Mouse (Mus musculus): ENCODE measurements at regions not wholly inside any gene's neighbourhood (a gene's known extent, or its start where the extent isn't known, plus 50 kb on each side); places are given as distances from the start of the nearest gene placed in this dataset.

GRCm38 (mm10) chr3:104586342-104587175, 51.9 kb upstream of the Slc16a1 start:
- Histone ChIP-seq H3K27me3 (ENCODE audit: control insufficient read depth, insufficient read depth, low read length) (no peaks in the 10 kb centered on the region), H3K27ac (ENCODE audit: low read length) (peak overlapping the region; percentile 14), H3K9ac (ENCODE audit: low read length) (no peak overlapping the region), H3K36me3 (ENCODE audit: control insufficient read depth, insufficient read depth, low read length) (no peaks in the 10 kb centered on the region), H3K4me1 (ENCODE audit: control insufficient read depth, insufficient read depth, low read length) (no peaks in the 10 kb centered on the region), H3K9me3 (replicated peaks; ENCODE audit: control insufficient read depth, low read length) (no peaks in the 10 kb centered on the region), H3K4me2 (ENCODE audit: low read depth, low read length) (no peak overlapping the region), H3K4me3 (replicated peaks; ENCODE audit: low read length) (no peak overlapping the region)
- ATAC-seq (ENCODE audit: insufficient read depth, low FRiP score) = peak; percentile 40; the same call in 1 of the 2 replicates
- 66% methylated on average over 6 of the region's 6 CpGs for WGBS

GRCm38 (mm10) chr3:104585303-104585702, 53.2 kb upstream of the Slc16a1 start:
- no peaks in the 10 kb centered on the region for H3K4me1 ChIP-seq (ENCODE audit: control insufficient read depth, insufficient read depth, low read length)
- no peaks in the 10 kb centered on the region for H3K36me3 ChIP-seq (ENCODE audit: control insufficient read depth, insufficient read depth, low read length)
- 37% methylated on average over 6 of the region's 6 CpGs for WGBS
- H3K4me2 ChIP-seq (ENCODE audit: low read depth, low read length) = no peak overlapping the region
- no peaks in the 10 kb centered on the region for H3K9me3 ChIP-seq (replicated peaks; ENCODE audit: control insufficient read depth, low read length)
- H3K27me3 ChIP-seq (ENCODE audit: control insufficient read depth, insufficient read depth, low read length) = no peaks in the 10 kb centered on the region
- no peak overlapping the region for H3K27ac ChIP-seq (ENCODE audit: low read length)
- ATAC-seq (ENCODE audit: insufficient read depth, low FRiP score) = no peak
- no peak overlapping the region for H3K4me3 ChIP-seq (replicated peaks; ENCODE audit: low read length)
- H3K9ac ChIP-seq (ENCODE audit: low read length) = no peak overlapping the region

GRCm38 (mm10) chr3:104583236-104583635, 55.2 kb upstream of the Slc16a1 start:
- 39% methylated on average over 7 of the region's 7 CpGs for WGBS
- no peaks in the 10 kb centered on the region for H3K36me3 ChIP-seq (ENCODE audit: control insufficient read depth, insufficient read depth, low read length)
- no peak overlapping the region for H3K4me3 ChIP-seq (replicated peaks; ENCODE audit: low read length)
- no peak overlapping the region for H3K9ac ChIP-seq (ENCODE audit: low read length)
- H3K9me3 ChIP-seq (replicated peaks; ENCODE audit: control insufficient read depth, low read length) = no peaks in the 10 kb centered on the region
- no peaks in the 10 kb centered on the region for H3K4me1 ChIP-seq (ENCODE audit: control insufficient read depth, insufficient read depth, low read length)
- no peak overlapping the region for H3K4me2 ChIP-seq (ENCODE audit: low read depth, low read length)
- H3K27me3 ChIP-seq (ENCODE audit: control insufficient read depth, insufficient read depth, low read length) = no peaks in the 10 kb centered on the region
- ATAC-seq (ENCODE audit: insufficient read depth, low FRiP score) = no peak
- H3K27ac ChIP-seq (ENCODE audit: low read length) = no peak overlapping the region

- no peak for ATAC-seq (ENCODE audit: insufficient read depth, low FRiP score)
- 90% methylated on average over 10 of the region's 10 CpGs for WGBS
- Histone ChIP-seq H3K27ac (ENCODE audit: low read length) (no peak overlapping the region), H3K4me2 (ENCODE audit: low read depth, low read length) (no peak overlapping the region), H3K9me3 (replicated peaks; ENCODE audit: control insufficient read depth, low read length) (no peaks in the 10 kb centered on the region), H3K27me3 (ENCODE audit: control insufficient read depth, insufficient read depth, low read length) (no peaks in the 10 kb centered on the region), H3K4me3 (replicated peaks; ENCODE audit: low read length) (no peak overlapping the region), H3K4me1 (ENCODE audit: control insufficient read depth, insufficient read depth, low read length) (no peaks in the 10 kb centered on the region), H3K9ac (ENCODE audit: low read length) (no peak overlapping the region), H3K36me3 (ENCODE audit: control insufficient read depth, insufficient read depth, low read length) (no peaks in the 10 kb centered on the region)
These were observed 55.9 kb upstream of the Slc16a1 start for GRCm38 (mm10) chr3:104582521-104582920.

GRCm38 (mm10) chr3:104579186-104579585, 59.3 kb upstream of the Slc16a1 start:
- WGBS = 54% methylated on average over 4 of the region's 4 CpGs

GRCm38 (mm10) chr3:104578374-104578773, 60.1 kb upstream of the Slc16a1 start:
- no peak overlapping the region for H3K4me2 ChIP-seq (ENCODE audit: low read depth, low read length)
- 22% methylated on average over 3 of the region's 3 CpGs for WGBS
- H3K4me3 ChIP-seq (replicated peaks; ENCODE audit: low read length) = no peak overlapping the region
- no peak for ATAC-seq (ENCODE audit: insufficient read depth, low FRiP score)
- no peak overlapping the region for H3K27ac ChIP-seq (ENCODE audit: low read length)
- H3K9me3 ChIP-seq (replicated peaks; ENCODE audit: control insufficient read depth, low read length) = no peaks in the 10 kb centered on the region
- no peak overlapping the region for H3K9ac ChIP-seq (ENCODE audit: low read length)
- H3K4me1 ChIP-seq (ENCODE audit: control insufficient read depth, insufficient read depth, low read length) = no peaks in the 10 kb centered on the region
- H3K27me3 ChIP-seq (ENCODE audit: control insufficient read depth, insufficient read depth, low read length) = no peaks in the 10 kb centered on the region
- no peaks in the 10 kb centered on the region for H3K36me3 ChIP-seq (ENCODE audit: control insufficient read depth, insufficient read depth, low read length)

More at GRCm38 (mm10) chr3:104579186-104579585, 59.3 kb upstream of the Slc16a1 start:
- Histone ChIP-seq H3K36me3 (ENCODE audit: control insufficient read depth, insufficient read depth, low read length) (no peaks in the 10 kb centered on the region), H3K9ac (ENCODE audit: low read length) (no peak overlapping the region), H3K27me3 (ENCODE audit: control insufficient read depth, insufficient read depth, low read length) (no peaks in the 10 kb centered on the region), H3K27ac (ENCODE audit: low read length) (no peak overlapping the region), H3K4me1 (ENCODE audit: control insufficient read depth, insufficient read depth, low read length) (no peaks in the 10 kb centered on the region), H3K9me3 (replicated peaks; ENCODE audit: control insufficient read depth, low read length) (no peaks in the 10 kb centered on the region), H3K4me3 (replicated peaks; ENCODE audit: low read length) (no peak overlapping the region), H3K4me2 (ENCODE audit: low read depth, low read length) (no peak overlapping the region)
- ATAC-seq (ENCODE audit: insufficient read depth, low FRiP score) = no peak

- H3K9me3 ChIP-seq (replicated peaks; ENCODE audit: control insufficient read depth, low read length) = no peaks in the 10 kb centered on the region
- no peaks in the 10 kb centered on the region for H3K36me3 ChIP-seq (ENCODE audit: control insufficient read depth, insufficient read depth, low read length)
- H3K4me1 ChIP-seq (ENCODE audit: control insufficient read depth, insufficient read depth, low read length) = no peaks in the 10 kb centered on the region
- H3K4me3 ChIP-seq (replicated peaks; ENCODE audit: low read length) = no peak overlapping the region
- ATAC-seq (ENCODE audit: insufficient read depth, low FRiP score) = no peak
- no peak overlapping the region for H3K9ac ChIP-seq (ENCODE audit: low read length)
- 52% methylated on average over 5 of the region's 5 CpGs for WGBS
- no peak overlapping the region for H3K4me2 ChIP-seq (ENCODE audit: low read depth, low read length)
- no peak overlapping the region for H3K27ac ChIP-seq (ENCODE audit: low read length)
- H3K27me3 ChIP-seq (ENCODE audit: control insufficient read depth, insufficient read depth, low read length) = no peaks in the 10 kb centered on the region
These were observed 61.1 kb upstream of the Slc16a1 start for GRCm38 (mm10) chr3:104577228-104577927.

GRCm38 (mm10) chr3:104573277-104573940, 61.7 kb upstream of the Lrig2 start:
- no peak for ATAC-seq (ENCODE audit: insufficient read depth, low FRiP score)
- 76% methylated on average over 5 of the region's 5 CpGs for WGBS
- H3K9ac ChIP-seq (ENCODE audit: low read length) = no peak overlapping the region
- no peak overlapping the region for H3K4me3 ChIP-seq (replicated peaks; ENCODE audit: low read length)
- no peaks in the 10 kb centered on the region for H3K9me3 ChIP-seq (replicated peaks; ENCODE audit: control insufficient read depth, low read length)
- H3K27ac ChIP-seq (ENCODE audit: low read length) = no peak overlapping the region
- no peaks in the 10 kb centered on the region for H3K27me3 ChIP-seq (ENCODE audit: control insufficient read depth, insufficient read depth, low read length)
- H3K4me2 ChIP-seq (ENCODE audit: low read depth, low read length) = no peak overlapping the region
- H3K4me1 ChIP-seq (ENCODE audit: control insufficient read depth, insufficient read depth, low read length) = no peaks in the 10 kb centered on the region
- H3K36me3 ChIP-seq (ENCODE audit: control insufficient read depth, insufficient read depth, low read length) = no peaks in the 10 kb centered on the region

Data from stomach, embryonic 16.5 days (tissue).